Mouse (Mus musculus): ENCODE results near the gene Tbc1d15. TPM values are rescaled to one million over a fixed set of nuclear protein-coding genes. Genes with fewer than 3 reads are reported as not detected.

Gene Tbc1d15
- 7.1 and 11.3 TPM in 2 replicates for total RNA-seq (2014; rRNA removed; ENCODE audit: low replicate concordance)
- 27.7 and 29.7 TPM in 2 replicates for polyA plus RNA-seq (2015; fragmentation: Nextera tagmentation; extraction: Ambion mirVana)

GRCm38 (mm10) chr10:115251088-115251934 is at the start of gene Tbc1d15:
Tbc1d15 (minus strand) TSS chr10:115251467.
- peak within 1 kb of the TSS; percentile 81 for H3K27ac ChIP-seq (ENCODE audit: low read depth)
- DNase-seq (ENCODE audit: low spot score) (peak; percentile 99), ATAC-seq (ENCODE audit: insufficient read depth, low read depth) (peak; percentile 98)
- peaks cover 8% of the 10 kb centered on the region; the same call in 1 of the 2 replicates for H3K4me1 ChIP-seq (ENCODE audit: control insufficient read depth, insufficient read depth)
- H3K4me2 ChIP-seq (ENCODE audit: low read depth, low read length) = peak within 1 kb of the TSS; percentile 86
- under 1% methylated on average over 66 of the region's 67 CpGs for WGBS
- peak within 1 kb of the TSS; percentile 88 for H3K9ac ChIP-seq (replicated peaks; ENCODE audit: low read depth, low read length)
- no peaks in the 10 kb centered on the region for H3K36me3 ChIP-seq (replicated peaks; ENCODE audit: control insufficient read depth, insufficient read depth, low read length)
- TF ChIP-seq CTCF (IDR thresholded peaks at IDR 0.05; ENCODE audit: low read depth) (no peak), EP300 (IDR thresholded peaks at IDR 0.05; ENCODE audit: low read depth) (peak; percentile 72)
- peak within 1 kb of the TSS; percentile 90 for H3K4me3 ChIP-seq (ENCODE audit: low read depth, low read length)
- H3K9me3 ChIP-seq (replicated peaks; ENCODE audit: control insufficient read depth, low read length) = no peaks in the 10 kb centered on the region
- H3K27me3 ChIP-seq (ENCODE audit: control insufficient read depth, insufficient read depth, low read length) = no peaks in the 10 kb centered on the region

- H3K36me3 ChIP-seq (replicated peaks; ENCODE audit: control insufficient read depth, insufficient read depth, low read length) = peaks cover 78% of the 10 kb centered on the region
- TF ChIP-seq CTCF (IDR thresholded peaks at IDR 0.05; ENCODE audit: low read depth) (no peak), EP300 (IDR thresholded peaks at IDR 0.05; ENCODE audit: low read depth) (no peak)
- no peaks in the 10 kb centered on the region for H3K4me1 ChIP-seq (ENCODE audit: control insufficient read depth, insufficient read depth)
Observed at GRCm38 (mm10) chr10:115298683-115299082, 47.4 kb upstream of the Tbc1d15 start.

GRCm38 (mm10) chr10:115297582-115297981 is 46.3 kb upstream of the Tbc1d15 start:
- DNase-seq (ENCODE audit: low spot score) = no peak
- no peak overlapping the region for H3K27ac ChIP-seq (ENCODE audit: low read depth)
- H3K9me3 ChIP-seq (replicated peaks; ENCODE audit: control insufficient read depth, low read length) = no peaks in the 10 kb centered on the region
- 90% methylated on average over 5 of the region's 5 CpGs for whole genome bisulfite sequencing
- H3K9ac ChIP-seq (replicated peaks; ENCODE audit: low read depth, low read length) = no peak overlapping the region
- peaks cover 83% of the 10 kb centered on the region for H3K36me3 ChIP-seq (replicated peaks; ENCODE audit: control insufficient read depth, insufficient read depth, low read length)
- H3K27me3 ChIP-seq (ENCODE audit: control insufficient read depth, insufficient read depth, low read length) = no peaks in the 10 kb centered on the region
- no peak for TF ChIP-seq CTCF (IDR thresholded peaks at IDR 0.05; ENCODE audit: low read depth)
- TF ChIP-seq EP300 (IDR thresholded peaks at IDR 0.05; ENCODE audit: low read depth) = no peak
- H3K4me1 ChIP-seq (ENCODE audit: control insufficient read depth, insufficient read depth) = no peaks in the 10 kb centered on the region
- H3K4me3 ChIP-seq (ENCODE audit: low read depth, low read length) = no peak overlapping the region
- no peak overlapping the region for H3K4me2 ChIP-seq (ENCODE audit: low read depth, low read length)
- ATAC-seq (ENCODE audit: insufficient read depth, low read depth) = no peak

More at GRCm38 (mm10) chr10:115298683-115299082, 47.4 kb upstream of the Tbc1d15 start:
- Histone ChIP-seq H3K27me3 (ENCODE audit: control insufficient read depth, insufficient read depth, low read length) (no peaks in the 10 kb centered on the region), H3K4me2 (ENCODE audit: low read depth, low read length) (no peak overlapping the region), H3K9me3 (replicated peaks; ENCODE audit: control insufficient read depth, low read length) (no peaks in the 10 kb centered on the region), H3K4me3 (ENCODE audit: low read depth, low read length) (no peak overlapping the region), H3K27ac (ENCODE audit: low read depth) (no peak overlapping the region), H3K9ac (replicated peaks; ENCODE audit: low read depth, low read length) (no peak overlapping the region)
- ATAC-seq (ENCODE audit: insufficient read depth, low read depth) (no peak), DNase-seq (ENCODE audit: low spot score) (no peak)
- WGBS = 87% methylated on average over 4 of the region's 4 CpGs

DNA sequence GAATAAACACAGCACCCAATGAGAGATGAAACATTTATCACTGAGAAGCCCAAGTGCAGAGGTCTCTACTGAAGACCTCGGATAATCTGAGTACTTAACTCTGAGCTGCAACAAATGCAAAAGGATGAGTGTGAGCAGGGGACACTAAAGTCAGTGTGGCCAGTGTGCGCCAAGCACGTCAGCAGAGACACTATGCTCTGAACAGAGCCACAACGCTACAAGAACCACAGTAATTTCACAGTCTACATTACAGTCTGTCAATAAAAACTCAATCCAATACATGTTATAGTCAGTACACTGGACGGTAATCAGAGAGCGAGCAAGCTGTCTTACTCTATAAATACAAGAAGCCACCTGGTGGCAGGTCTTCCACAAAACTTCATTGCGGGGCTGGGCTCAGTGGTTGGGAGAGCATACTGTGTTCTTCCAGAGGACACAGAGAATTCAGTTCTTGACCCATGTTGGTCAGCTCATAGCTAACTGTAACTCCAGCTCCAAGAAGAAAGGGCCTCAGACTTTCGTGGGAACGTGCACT is 45.2 kb upstream of the Tbc1d15 start:
- no peaks in the 10 kb centered on the region for H3K9me3 ChIP-seq (replicated peaks; ENCODE audit: control insufficient read depth, low read length)
- H3K4me2 ChIP-seq (ENCODE audit: low read depth, low read length) = no peak overlapping the region
- DNase-seq (ENCODE audit: low spot score) (no peak), ATAC-seq (ENCODE audit: insufficient read depth, low read depth) (no peak)
- H3K4me3 ChIP-seq (ENCODE audit: low read depth, low read length) = no peak overlapping the region
- TF ChIP-seq EP300 (IDR thresholded peaks at IDR 0.05; ENCODE audit: low read depth) (no peak), CTCF (IDR thresholded peaks at IDR 0.05; ENCODE audit: low read depth) (peak; percentile 33)
- no peak overlapping the region for H3K9ac ChIP-seq (replicated peaks; ENCODE audit: low read depth, low read length)
- no peaks in the 10 kb centered on the region for H3K4me1 ChIP-seq (ENCODE audit: control insufficient read depth, insufficient read depth)
- no peaks in the 10 kb centered on the region for H3K27me3 ChIP-seq (ENCODE audit: control insufficient read depth, insufficient read depth, low read length)
- 71% methylated on average over 9 of the region's 9 CpGs for WGBS
- no peak overlapping the region for H3K27ac ChIP-seq (ENCODE audit: low read depth)
- peaks cover 88% of the 10 kb centered on the region for H3K36me3 ChIP-seq (replicated peaks; ENCODE audit: control insufficient read depth, insufficient read depth, low read length)

GRCm38 (mm10) chr10:115295162-115295561 is 43.9 kb upstream of the Tbc1d15 start:
- Histone ChIP-seq H3K9ac (replicated peaks; ENCODE audit: low read depth, low read length) (no peak overlapping the region), H3K36me3 (replicated peaks; ENCODE audit: control insufficient read depth, insufficient read depth, low read length) (peaks cover 80% of the 10 kb centered on the region), H3K4me1 (ENCODE audit: control insufficient read depth, insufficient read depth) (no peaks in the 10 kb centered on the region), H3K27ac (ENCODE audit: low read depth) (no peak overlapping the region), H3K27me3 (ENCODE audit: control insufficient read depth, insufficient read depth, low read length) (no peaks in the 10 kb centered on the region), H3K9me3 (replicated peaks; ENCODE audit: control insufficient read depth, low read length) (no peaks in the 10 kb centered on the region), H3K4me2 (ENCODE audit: low read depth, low read length) (no peak overlapping the region), H3K4me3 (ENCODE audit: low read depth, low read length) (no peak overlapping the region)
- WGBS = 92% methylated on average over 3 of the region's 3 CpGs
- DNase-seq (ENCODE audit: low spot score) = no peak
- no peak for TF ChIP-seq CTCF (IDR thresholded peaks at IDR 0.05; ENCODE audit: low read depth)
- no peak for TF ChIP-seq EP300 (IDR thresholded peaks at IDR 0.05; ENCODE audit: low read depth)
- ATAC-seq (ENCODE audit: insufficient read depth, low read depth) = no peak

Data from heart, postnatal 0 days (tissue).